Mouse (Mus musculus): ENCODE measurements around the gene Sh3gl1.

Sh3gl1 gene

GRCm38 (mm10) chr17:56055945-56056678 is 19.7 kb upstream of the Sh3gl1 start:
- Histone ChIP-seq H3K4me1 (replicated peaks; ENCODE audit: low read depth, low read length) (peaks cover 38% of the 10 kb centered on the region), H3K27me3 (ENCODE audit: insufficient read depth, low read length) (no peaks in the 10 kb centered on the region), H3K36me3 (ENCODE audit: insufficient read depth, low read length) (peaks cover 96% of the 10 kb centered on the region), H3K4me3 (replicated peaks; ENCODE audit: low read length) (no peak overlapping the region), H3K9me3 (ENCODE audit: low read length) (no peaks in the 10 kb centered on the region)
- TF ChIP-seq NANOG (IDR thresholded peaks at IDR 0.05; ENCODE audit: borderline replicate concordance, low read length) (no peak), CTCF (conservative IDR thresholded peaks at IDR 0.05; ENCODE audit: low read length) (no peak), POU5F1 (IDR thresholded peaks at IDR 0.05; ENCODE audit: borderline replicate concordance, low read length) (no peak)

DNA sequence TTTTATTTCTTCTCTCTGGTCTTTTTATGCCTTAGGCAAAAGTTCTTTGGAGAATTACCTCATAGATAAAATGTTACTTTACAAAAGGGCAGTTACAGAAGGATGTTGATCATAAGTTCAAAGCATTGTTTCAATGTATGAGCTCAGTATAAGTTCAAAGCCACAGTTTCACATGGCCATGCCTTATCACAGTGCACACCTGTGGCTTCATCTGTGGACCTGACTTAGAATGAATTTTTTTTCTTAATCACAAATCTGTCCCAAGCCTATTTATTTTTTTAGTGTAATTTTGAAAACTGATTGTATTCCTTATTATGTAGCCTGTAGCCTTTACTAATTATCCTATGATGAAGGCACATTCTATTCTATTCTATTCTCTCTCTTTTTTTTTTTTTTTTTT is 18.5 kb upstream of the Sh3gl1 start:
- H3K27me3 ChIP-seq (ENCODE audit: insufficient read depth, low read length) = no peaks in the 10 kb centered on the region
- H3K4me1 ChIP-seq (replicated peaks; ENCODE audit: low read depth, low read length) = peaks cover 43% of the 10 kb centered on the region
- no peaks in the 10 kb centered on the region for H3K9me3 ChIP-seq (ENCODE audit: low read length)
- TF ChIP-seq CTCF (conservative IDR thresholded peaks at IDR 0.05; ENCODE audit: low read length) (no peak), NANOG (IDR thresholded peaks at IDR 0.05; ENCODE audit: borderline replicate concordance, low read length) (no peak), POU5F1 (IDR thresholded peaks at IDR 0.05; ENCODE audit: borderline replicate concordance, low read length) (no peak)
- peaks cover 96% of the 10 kb centered on the region for H3K36me3 ChIP-seq (ENCODE audit: insufficient read depth, low read length)
- H3K4me3 ChIP-seq (replicated peaks; ENCODE audit: low read length) = no peak overlapping the region

GRCm38 (mm10) chr17:56051369-56051768 is 14.9 kb upstream of the Sh3gl1 start:
- TF ChIP-seq CTCF (conservative IDR thresholded peaks at IDR 0.05; ENCODE audit: low read length) (no peak), POU5F1 (IDR thresholded peaks at IDR 0.05; ENCODE audit: borderline replicate concordance, low read length) (no peak)
- peaks cover 51% of the 10 kb centered on the region for H3K4me1 ChIP-seq (replicated peaks; ENCODE audit: low read depth, low read length)
- no peaks in the 10 kb centered on the region for H3K9me3 ChIP-seq (ENCODE audit: low read length)
- H3K27me3 ChIP-seq (ENCODE audit: insufficient read depth, low read length) = no peaks in the 10 kb centered on the region
- H3K36me3 ChIP-seq (ENCODE audit: insufficient read depth, low read length) = peaks cover 96% of the 10 kb centered on the region
- H3K4me3 ChIP-seq (replicated peaks; ENCODE audit: low read length) = no peak overlapping the region

DNA sequence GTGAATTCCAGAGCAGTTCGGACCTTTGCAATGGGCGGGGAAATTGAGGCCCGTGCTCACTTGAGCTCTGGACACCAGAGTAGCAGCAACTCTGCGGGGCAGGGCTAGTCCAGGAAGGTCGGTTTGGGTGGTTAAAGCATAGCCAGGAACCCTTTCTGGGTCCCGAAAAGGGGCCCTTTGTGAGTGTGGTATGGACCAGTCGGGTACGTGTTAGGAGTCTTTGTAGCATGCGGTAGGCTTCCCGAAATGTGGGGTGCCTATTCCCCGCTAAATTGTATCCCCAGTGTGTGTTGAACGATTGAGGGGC is 4.4 kb upstream of the Sh3gl1 start:
- Histone ChIP-seq H3K4me1 (replicated peaks; ENCODE audit: low read depth, low read length) (peaks cover 67% of the 10 kb centered on the region), H3K4me3 (replicated peaks; ENCODE audit: low read length) (peak overlapping the region; percentile 95), H3K27me3 (ENCODE audit: insufficient read depth, low read length) (no peaks in the 10 kb centered on the region), H3K9me3 (ENCODE audit: low read length) (no peaks in the 10 kb centered on the region), H3K36me3 (ENCODE audit: insufficient read depth, low read length) (peaks cover 41% of the 10 kb centered on the region)
- TF ChIP-seq CTCF (conservative IDR thresholded peaks at IDR 0.05; ENCODE audit: low read length) (no peak), POU5F1 (IDR thresholded peaks at IDR 0.05; ENCODE audit: borderline replicate concordance, low read length) (no peak), NANOG (IDR thresholded peaks at IDR 0.05; ENCODE audit: borderline replicate concordance, low read length) (no peak)

- Histone ChIP-seq H3K36me3 (ENCODE audit: insufficient read depth, low read length) (peaks cover 36% of the 10 kb centered on the region), H3K4me1 (replicated peaks; ENCODE audit: low read depth, low read length) (peaks cover 67% of the 10 kb centered on the region), H3K4me3 (replicated peaks; ENCODE audit: low read length) (peak within 1 kb of the TSS; percentile 95), H3K27me3 (ENCODE audit: insufficient read depth, low read length) (no peaks in the 10 kb centered on the region), H3K9me3 (ENCODE audit: low read length) (no peaks in the 10 kb centered on the region)
- TF ChIP-seq CTCF (conservative IDR thresholded peaks at IDR 0.05; ENCODE audit: low read length) (no peak), POU5F1 (IDR thresholded peaks at IDR 0.05; ENCODE audit: borderline replicate concordance, low read length) (no peak), NANOG (IDR thresholded peaks at IDR 0.05; ENCODE audit: borderline replicate concordance, low read length) (no peak)
Measured at GRCm38 (mm10) chr17:56040030-56040856, 3.8 kb upstream of the Sh3gl1 start, which contains the start of gene Chaf1a. TSS of gene Chaf1a (plus strand) at chr17:56040439.

DNA sequence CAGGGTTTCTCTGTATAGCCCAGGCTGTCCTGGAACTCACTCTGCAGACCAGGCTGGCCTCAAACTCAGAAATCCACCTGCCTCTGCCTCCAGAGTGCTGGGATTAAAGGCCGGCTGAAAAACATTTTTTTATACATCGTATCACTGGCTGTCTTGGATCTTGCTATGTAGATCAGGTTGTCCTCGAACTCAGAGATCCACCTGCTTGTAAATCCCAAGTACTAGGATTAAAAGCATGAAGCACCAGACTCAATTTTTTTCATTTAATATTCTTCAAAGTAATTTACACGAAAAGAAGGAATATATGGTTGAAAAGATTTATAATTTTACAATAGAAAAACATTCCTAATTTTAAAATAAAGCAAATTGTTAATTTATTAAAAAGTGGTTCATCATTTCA is 2.9 kb upstream of the Sh3gl1 start:
- Histone ChIP-seq H3K4me1 (replicated peaks; ENCODE audit: low read depth, low read length) (peaks cover 73% of the 10 kb centered on the region), H3K9me3 (ENCODE audit: low read length) (no peaks in the 10 kb centered on the region), H3K4me3 (replicated peaks; ENCODE audit: low read length) (peak overlapping the region; percentile 95), H3K27me3 (ENCODE audit: insufficient read depth, low read length) (no peaks in the 10 kb centered on the region), H3K36me3 (ENCODE audit: insufficient read depth, low read length) (peaks cover 36% of the 10 kb centered on the region)
- TF ChIP-seq POU5F1 (IDR thresholded peaks at IDR 0.05; ENCODE audit: borderline replicate concordance, low read length) (no peak), NANOG (IDR thresholded peaks at IDR 0.05; ENCODE audit: borderline replicate concordance, low read length) (no peak), CTCF (conservative IDR thresholded peaks at IDR 0.05; ENCODE audit: low read length) (no peak)

DNA sequence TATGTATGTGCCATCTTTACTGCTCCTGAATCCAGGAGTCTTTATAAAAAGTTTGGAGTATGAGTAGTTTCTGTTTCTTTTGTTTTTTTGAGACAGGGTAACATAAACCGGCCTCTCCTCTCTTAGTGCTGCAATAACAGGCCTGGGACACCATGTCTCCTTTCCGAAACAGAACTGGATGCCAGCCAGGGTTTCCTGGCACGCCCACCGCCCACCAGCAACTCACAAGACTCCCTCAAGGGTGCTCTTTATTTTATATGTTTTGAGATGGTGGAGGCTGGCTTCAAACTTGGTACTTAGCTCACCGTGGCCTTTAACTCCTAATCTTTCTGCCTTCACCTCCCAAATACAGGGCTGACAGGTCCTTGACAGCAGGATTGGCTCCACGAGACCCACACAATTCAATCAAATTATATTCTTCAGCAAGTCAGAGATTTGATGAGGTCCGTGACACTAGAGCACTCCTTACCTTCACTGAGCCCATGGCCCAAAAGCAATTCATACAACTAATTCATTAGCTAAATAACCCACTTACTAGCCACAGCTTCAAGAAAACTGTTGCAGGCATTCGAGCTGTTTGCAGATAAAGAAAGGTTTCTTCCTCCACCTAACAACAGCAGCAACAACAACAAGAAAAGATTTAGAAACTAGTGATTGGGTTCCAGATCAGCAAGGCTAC is 2.3 kb upstream of the Sh3gl1 start:
- Histone ChIP-seq H3K36me3 (ENCODE audit: insufficient read depth, low read length) (peaks cover 36% of the 10 kb centered on the region), H3K4me3 (replicated peaks; ENCODE audit: low read length) (no peak overlapping the region), H3K4me1 (replicated peaks; ENCODE audit: low read depth, low read length) (peaks cover 73% of the 10 kb centered on the region), H3K9me3 (ENCODE audit: low read length) (no peaks in the 10 kb centered on the region), H3K27me3 (ENCODE audit: insufficient read depth, low read length) (no peaks in the 10 kb centered on the region)
- TF ChIP-seq CTCF (conservative IDR thresholded peaks at IDR 0.05; ENCODE audit: low read length) (no peak), NANOG (IDR thresholded peaks at IDR 0.05; ENCODE audit: borderline replicate concordance, low read length) (no peak), POU5F1 (IDR thresholded peaks at IDR 0.05; ENCODE audit: borderline replicate concordance, low read length) (no peak)

- H3K9me3 ChIP-seq (ENCODE audit: low read length) = no peaks in the 10 kb centered on the region
- TF ChIP-seq POU5F1 (IDR thresholded peaks at IDR 0.05; ENCODE audit: borderline replicate concordance, low read length) (no peak), CTCF (conservative IDR thresholded peaks at IDR 0.05; ENCODE audit: low read length) (no peak), NANOG (IDR thresholded peaks at IDR 0.05; ENCODE audit: borderline replicate concordance, low read length) (no peak)
- no peaks in the 10 kb centered on the region for H3K27me3 ChIP-seq (ENCODE audit: insufficient read depth, low read length)
- peaks cover 74% of the 10 kb centered on the region for H3K4me1 ChIP-seq (replicated peaks; ENCODE audit: low read depth, low read length)
- H3K4me3 ChIP-seq (replicated peaks; ENCODE audit: low read length) = peak overlapping the region; percentile 74
- H3K36me3 ChIP-seq (ENCODE audit: insufficient read depth, low read length) = peaks cover 33% of the 10 kb centered on the region
Measured at GRCm38 (mm10) chr17:56036901-56037287, 459 bp upstream of the Sh3gl1 start.
